Mouse (Mus musculus) erythroblast, embryonic 14.5 days (primary cell): ENCODE results near the gene Rrp9.

Experiments
- GATA1 ChIP-seq: IDR thresholded peaks from 2 replicates; pipeline ENCODE4 v1.6.1; 2012; ENCODE audit warnings: low read length, inconsistent platforms, mixed read lengths
- TAL1 ChIP-seq: IDR thresholded peaks from 3 replicates; pipeline ENCODE4 v1.6.1; 2012; ENCODE audit warnings: low read length, inconsistent platforms, mixed read lengths

DNA sequence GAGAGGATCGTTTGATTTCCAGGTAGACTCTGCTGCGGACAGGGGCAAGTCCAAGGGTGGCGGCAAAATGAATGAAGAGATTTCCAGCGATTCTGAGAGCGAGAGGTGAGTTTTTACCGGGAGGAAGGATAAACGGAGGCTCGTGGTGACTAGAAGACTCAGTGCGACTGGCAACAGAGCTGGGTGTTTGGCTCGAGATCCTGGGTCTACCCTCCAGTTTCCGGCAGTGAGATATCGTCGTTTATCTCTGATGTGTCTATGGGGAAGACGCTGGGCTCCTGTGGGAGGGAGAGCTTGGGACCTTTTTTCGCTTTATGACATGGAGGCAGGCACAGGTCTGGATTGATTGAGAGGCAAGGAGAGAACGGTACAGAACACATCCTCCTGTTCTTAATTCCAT is 1.9 kb downstream of the Rrp9 start:
- no peak for TF ChIP-seq TAL1
- no peak for TF ChIP-seq GATA1
